Mouse (Mus musculus) lung, adult 2 months (tissue): ENCODE measurements around the gene Tbck.

Source experiments
- CTCF ChIP-seq: fragments of 200-500 bp; IDR thresholded peaks from 2 replicates; pipeline ENCODE4 v1.5.1; 2011; ENCODE audit warnings: mild to moderate bottlenecking, low read length, control low read depth; ENCODE audit not compliant: insufficient read depth
- POLR2A ChIP-seq: fragments of 200-500 bp; IDR thresholded peaks from 2 replicates; pipeline ENCODE4 v1.6.1; 2011; ENCODE audit warnings: low read depth, mild to moderate bottlenecking, control low read depth, low read length, borderline replicate concordance; ENCODE audit errors: extremely low read depth

- TF ChIP-seq CTCF (no peak), POLR2A (no peak)
Observed at GRCm38 (mm10) chr3:132812356-132812755, 128.4 kb downstream of the Tbck start.
